ENCODE assay signal across 20 mouse cellular contexts in the genomic region with DNA sequence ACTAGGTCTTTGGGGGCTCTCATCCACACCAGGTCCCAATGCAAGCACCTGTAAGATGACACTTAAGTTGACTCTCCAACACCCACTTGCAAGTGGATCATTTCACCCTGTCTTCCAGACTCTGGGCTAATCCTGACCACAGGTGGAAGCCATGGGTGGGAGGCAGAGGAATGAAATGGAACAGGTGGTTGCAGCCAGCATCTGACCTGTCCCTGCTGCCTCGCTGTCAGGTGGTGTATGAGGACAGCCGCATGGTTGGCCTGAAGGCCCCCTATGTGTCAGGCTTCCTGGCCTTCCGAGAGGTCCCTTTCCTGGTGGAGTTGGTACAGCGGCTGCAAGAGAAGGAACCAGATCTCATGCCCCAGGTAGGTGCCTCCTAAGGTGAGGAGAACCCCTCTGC. TPM values are rescaled to one million over a fixed set of nuclear protein-coding genes. Genes with fewer than 3 reads are reported as not detected.
DNase-seq lines count a peak whose midpoint lies in the region; TF ChIP-seq lines count a peak whose summit lies in the region.
"Had no signal": no experiment of that assay in that cellular context is flagged by ENCODE, and none has a peak within 500 bp of the region (broad histone marks: within the 10 kb centered on the region; RNA-seq: fewer than 3 reads in every experiment).

No protein-coding gene starts in this region.

- no peaks in the 10 kb centered on the region for H3K27me3 ChIP-seq in myocyte (ENCODE audit: control insufficient read depth, insufficient read depth, insufficient read length)
- H3K27me3 ChIP-seq: CH12.LX; embryonic facial prominence, embryonic 12.5 days; forebrain, embryonic 13.5 days; forebrain, embryonic 15.5 days; Patski had no signal

- H3K79me2 ChIP-seq in myocyte (ENCODE audit: control insufficient read depth, insufficient read depth): no peaks in the 10 kb centered on the region

- no peak overlapping the region for H3K4me3 ChIP-seq in myocyte
- H3K4me3 ChIP-seq: embryonic facial prominence, embryonic 10.5 days; embryonic facial prominence, embryonic 12.5 days; forebrain, embryonic 13.5 days; forebrain, embryonic 15.5 days had no signal

- TF ChIP-seq POLR2A in myocyte (IDR thresholded peaks at IDR 0.05; ENCODE audit: insufficient read length, low read depth): no peak

- no peak overlapping the region for H3ac ChIP-seq in myocyte (ENCODE audit: control insufficient read depth, insufficient read length)

- no peak overlapping the region for H3K4me2 ChIP-seq in myocyte (ENCODE audit: low read depth)
- H3K4me2 ChIP-seq: embryonic facial prominence, embryonic 12.5 days; forebrain, embryonic 13.5 days; forebrain, embryonic 15.5 days had no signal

- peak; percentile 7 for DNase-seq in cerebellum, adult 11-12 months
- DNase-seq in cerebellum, adult 11 months: no peak
- DNase-seq in cerebellum, postnatal 25 days: peak; percentile 18 to 29
- DNase-seq in cerebellum, adult 9-11 months: no peak
- DNase-seq: adrenal gland, adult 8-10 months; adrenal gland, postnatal 14 days; adrenal gland, postnatal 36 days; B cell, adult 2 months; cerebellum, adult 18-20 months; forebrain, postnatal 0 days had no signal

- peaks cover 3% of the 10 kb centered on the region for H3K36me3 ChIP-seq in myocyte (ENCODE audit: control insufficient read depth, insufficient read depth)

TF ChIP-seq in myocyte, 11 proteins besides CTCF, POLR2A, EP300 and RAD21:
- TF ChIP-seq TCF3 (IDR thresholded peaks at IDR 0.05; ENCODE audit: insufficient read length, low read depth) (peak; percentile 21), MYOD1 (IDR thresholded peaks at IDR 0.05; ENCODE audit: control insufficient read depth in 1 of 3, insufficient read length in 2 of 3, low read depth in 2 of 3) (peak in 2 of 3 experiments; percentile 57 to 96), MYOG (IDR thresholded peaks at IDR 0.05; ENCODE audit: control insufficient read depth in 1 of 3, insufficient read depth in 1 of 3, insufficient read length in 2 of 3, low read depth in 2 of 3) (peak in 1 of 3 experiments; percentile 74), REST (IDR thresholded peaks at IDR 0.05; ENCODE audit: insufficient read depth, insufficient read length) (no peak)

RNA-seq across cellular contexts. Expression of gene Endov, which starts 8.2 kb away (rescaled TPM):
- polyA plus RNA-seq in myocyte (2012; fragmentation: generic; extraction: Trizol): 16.6 TPM

RNA-seq across cellular contexts. Expression of gene Nptx1, which starts 48.3 kb away (rescaled TPM):
- polyA plus RNA-seq in myocyte (2012; fragmentation: generic; extraction: Trizol): 9.3 TPM
- polyA plus RNA-seq: activated CD4-positive, CD25-positive, alpha-beta regulatory T cell, adult 4 months; CD4-positive, CD25-positive, alpha-beta regulatory T cell, adult 4 months; G1E had no signal

Comparison
In these comparisons a context has a peak if more than half of its experiments do, and no peak if none do; other contexts are left out.
1. DNase-seq: peak in cerebellum, adult 11-12 months (single experiment) and cerebellum, postnatal 25 days (2 of 2); none in cerebellum, adult 11 months (single experiment) and cerebellum, adult 9-11 months (single experiment).